Mouse (Mus musculus) MEL (cell line): ENCODE measurements around the gene Sprr2j-ps. TPM values are rescaled to one million over a fixed set of nuclear protein-coding genes. Genes with fewer than 3 reads are reported as not detected.

Source experiments
- DNase-seq: peaks from one replicate; pipeline ENCODE4 v3.0.0; 2011; ENCODE audit warnings: low read depth, low spot score
- H3K27ac ChIP-seq: 2 replicates; pipeline ENCODE4 v1.5.1; 2012; ENCODE audit warnings: low read depth, mild to moderate bottlenecking, control low read depth, low read length, moderate library complexity; ENCODE audit not compliant: control insufficient read depth
- H3K27me3 ChIP-seq, 2 experiments: fragments of 150-350 bp in 1 of 2; sonication (generic) in 1 of 2; 2 replicates each; pipeline ENCODE4 v1.6.1; 2012; ENCODE audit warnings: low read length in 2 of 2, mild to moderate bottlenecking in 2 of 2, improper control_type of control experiment in 1 of 2, moderate library complexity in 1 of 2; ENCODE audit not compliant: insufficient read depth in 2 of 2, control insufficient read depth in 1 of 2
- H3K36me3 ChIP-seq, 2 experiments: 2 replicates each; pipeline ENCODE4 v1.6.1; 2012 to 2014; ENCODE audit warnings: low read length in 2 of 2, improper control_type of control experiment in 1 of 2, inconsistent platforms in 1 of 2, mild to moderate bottlenecking in 1 of 2; ENCODE audit not compliant: insufficient read depth in 2 of 2, control insufficient read depth in 1 of 2
- H3K4me1 ChIP-seq, 2 experiments: fragments of 150-350 bp in 1 of 2; sonication (generic) in 1 of 2; 2 replicates each; pipeline ENCODE4 v1.6.1; 2012; ENCODE audit warnings: low read length in 2 of 2, improper control_type of control experiment in 1 of 2, mild to moderate bottlenecking in 1 of 2; ENCODE audit not compliant: insufficient read depth in 2 of 2, control insufficient read depth in 1 of 2
- H3K4me3 ChIP-seq, 2 experiments: fragments of 150-350 bp in 1 of 2; sonication (generic) in 1 of 2; 2 replicates each; pipeline ENCODE4 v1.5.1; 2012; ENCODE audit warnings: low read depth in 2 of 2, low read length in 2 of 2, mild to moderate bottlenecking in 2 of 2, moderate library complexity in 2 of 2, control low read depth in 1 of 2, improper control_type of control experiment in 1 of 2; ENCODE audit not compliant: control insufficient read depth in 1 of 2, insufficient read depth in 1 of 2
- H3K79me2 ChIP-seq: 2 replicates; pipeline ENCODE4 v1.6.1; 2012; ENCODE audit warnings: mild to moderate bottlenecking, low read length, moderate library complexity; ENCODE audit not compliant: control insufficient read depth, poor library complexity, insufficient read depth
- H3K9ac ChIP-seq: 2 replicates; pipeline ENCODE4 v1.6.1; 2012; ENCODE audit warnings: low read depth, mild to moderate bottlenecking, control low read depth, low read length, moderate library complexity; ENCODE audit not compliant: control insufficient read depth, poor library complexity, severe bottlenecking
- H3K9me3 ChIP-seq: fragments of 150-350 bp; sonication (generic); replicated peaks from 2 replicates; pipeline ENCODE4 v1.6.1; 2012; ENCODE audit warnings: mild to moderate bottlenecking, low read length, improper control_type of control experiment, moderate library complexity; ENCODE audit not compliant: insufficient read depth
- CHD2 ChIP-seq: IDR thresholded peaks from 2 replicates; pipeline ENCODE4 v1.6.1; 2011; ENCODE audit warnings: low read length, improper control_type of control experiment
- JUND ChIP-seq: IDR thresholded peaks from 2 replicates; pipeline ENCODE4 v1.6.1; 2011; ENCODE audit warnings: low read depth, mild to moderate bottlenecking, improper control_type of control experiment, low read length
- KAT2A ChIP-seq: conservative IDR thresholded peaks from 2 replicates; pipeline ENCODE4 v1.6.1; 2012; ENCODE audit warnings: low read depth, low read length, improper control_type of control experiment, inconsistent platforms
- MAZ ChIP-seq: IDR thresholded peaks from 2 replicates; pipeline ENCODE4 v1.6.1; 2012; ENCODE audit warnings: low read depth, mild to moderate bottlenecking, inconsistent platforms, low read length, improper control_type of control experiment
- MYC ChIP-seq: IDR thresholded peaks from 2 replicates; pipeline ENCODE4 v1.6.1; 2011; ENCODE audit warnings: low read depth, mild to moderate bottlenecking, low read length, improper control_type of control experiment, moderate library complexity
- NRF1 ChIP-seq: IDR thresholded peaks from 2 replicates; pipeline ENCODE4 v1.6.1; 2014; ENCODE audit warnings: low read depth, mild to moderate bottlenecking, inconsistent platforms, low read length, improper control_type of control experiment, moderate library complexity; ENCODE audit not compliant: poor library complexity, insufficient read depth, severe bottlenecking
- POLR2AphosphoS5 ChIP-seq: IDR thresholded peaks from 2 replicates; pipeline ENCODE4 v1.6.1; 2012; ENCODE audit warnings: low read depth, borderline replicate concordance, mild to moderate bottlenecking, inconsistent platforms, low read length, moderate library complexity, mixed read lengths
- RCOR1 ChIP-seq: IDR thresholded peaks from 2 replicates; pipeline ENCODE4 v1.6.1; 2012; ENCODE audit warnings: low read depth, mild to moderate bottlenecking, inconsistent platforms, low read length, improper control_type of control experiment
- TAL1 ChIP-seq: IDR thresholded peaks from 2 replicates; pipeline ENCODE4 v1.6.1; 2012; ENCODE audit warnings: mild to moderate bottlenecking, inconsistent platforms, low read length, moderate library complexity, mixed read lengths
- UBTF ChIP-seq: IDR thresholded peaks from 2 replicates; pipeline ENCODE4 v1.6.1; 2012; ENCODE audit warnings: low read depth, mild to moderate bottlenecking, inconsistent platforms, low read length, improper control_type of control experiment, moderate library complexity, borderline replicate concordance; ENCODE audit not compliant: insufficient read depth
- USF2 ChIP-seq, 2 experiments: IDR thresholded peaks; 2 replicates each; pipeline ENCODE4 v1.6.1; 2011 to 2012; ENCODE audit warnings: improper control_type of control experiment in 2 of 2, low read length in 2 of 2, borderline replicate concordance in 1 of 2, inconsistent platforms in 1 of 2, low read depth in 1 of 2, mild to moderate bottlenecking in 1 of 2; ENCODE audit not compliant: insufficient read depth in 1 of 2
- polyA plus RNA-seq, 2 experiments: library from polyadenylated mRNA; stranded (reverse) in 1 of 2; unstranded in 1 of 2; fragments of >175 nt in 1 of 2; fragments of >200 nt in 1 of 2; gene quantifications; 2 replicates each; pipeline versions ENCODE4 v1.2.1 to v1.2.4; 2012; ENCODE audit warnings: low replicate concordance in 2 of 2, low read depth in 1 of 2; ENCODE audit not compliant: insufficient read length in 2 of 2, insufficient read depth in 1 of 2, missing spikeins in 1 of 2
- total RNA-seq: library from RNA; depleted of rRNA; stranded (reverse); fragments of 300-350 nt; gene quantifications from 2 replicates; pipeline ENCODE4 v1.2.3, GENCODE M21; 2012; rRNA removed

Gene Sprr2j-ps
- total and polyA plus RNA-seq, 3 experiments, result not detected

GRCm38 (mm10) chr3:92467424-92467823 lies 49.5 kb downstream of the Sprr2j-ps start:
- Histone ChIP-seq H3K4me3 (no peak overlapping the region), H3K9ac (no peak overlapping the region), H3K4me1 (no peaks in the 10 kb centered on the region), H3K36me3 (no peaks in the 10 kb centered on the region), H3K27ac (no peak overlapping the region), H3K79me2 (no peaks in the 10 kb centered on the region), H3K27me3 (no peaks in the 10 kb centered on the region), H3K9me3 (no peaks in the 10 kb centered on the region)
- no peak for DNase-seq
- TF ChIP-seq USF2 (IDR thresholded peaks at IDR 0.05; ENCODE audit: borderline replicate concordance in 1 of 2, insufficient read depth in 1 of 2, low read depth in 1 of 2, low read length in 2 of 2) (no peak), RCOR1 (no peak), TAL1 (no peak), NRF1 (no peak), JUND (no peak), UBTF (no peak), MAZ (no peak), MYC (no peak), CHD2 (no peak), POLR2AphosphoS5 (no peak), KAT2A (no peak)

Other genes with a start within 250 kb of the Sprr2j-ps start
- not detected in 2 replicates for gene Sprr2a1, start 202.3 kb upstream of the Sprr2j-ps start, total RNA-seq
- gene Sprr2a1, start 202.3 kb upstream of the Sprr2j-ps start, polyA plus RNA-seq, result not detected
- gene Sprr2a2, start 202.2 kb upstream of the Sprr2j-ps start, total RNA-seq, result 0.04 TPM in 1 of 2 replicates, not detected in the other
- not detected for gene Sprr2a2, start 202.2 kb upstream of the Sprr2j-ps start, polyA plus RNA-seq
- not detected in 2 replicates for gene Sprr2a3, start 132.7 kb upstream of the Sprr2j-ps start, total RNA-seq
- not detected for gene Sprr2a3, start 132.7 kb upstream of the Sprr2j-ps start, polyA plus RNA-seq
- not detected in 2 replicates for gene Sprr2b, start 101.5 kb upstream of the Sprr2j-ps start, total RNA-seq
- gene Sprr2b, start 101.5 kb upstream of the Sprr2j-ps start, polyA plus RNA-seq, result not detected
- gene Sprr2d, start 78.9 kb upstream of the Sprr2j-ps start, total RNA-seq, result not detected in 2 replicates
- gene Sprr2d, start 78.9 kb upstream of the Sprr2j-ps start, polyA plus RNA-seq, result not detected
- gene Sprr2e, start 65.9 kb upstream of the Sprr2j-ps start, total RNA-seq, result not detected in 2 replicates
- gene Sprr2e, start 65.9 kb upstream of the Sprr2j-ps start, polyA plus RNA-seq, result not detected
- gene Sprr2f, start 52.9 kb upstream of the Sprr2j-ps start, total RNA-seq, result not detected in 2 replicates
- gene Sprr2f, start 52.9 kb upstream of the Sprr2j-ps start, polyA plus RNA-seq, result not detected
- gene Sprr2h, start 32.4 kb upstream of the Sprr2j-ps start, total RNA-seq, result not detected in 2 replicates
- not detected for gene Sprr2h, start 32.4 kb upstream of the Sprr2j-ps start, polyA plus RNA-seq
- not detected in 2 replicates for gene Sprr2i, start 10.1 kb upstream of the Sprr2j-ps start, total RNA-seq
- not detected for gene Sprr2i, start 10.1 kb upstream of the Sprr2j-ps start, polyA plus RNA-seq
- 17.4 and 26.0 TPM in 2 replicates for gene Gm9774, start 11.3 kb downstream of the Sprr2j-ps start, total RNA-seq
- gene Gm9774, start 11.3 kb downstream of the Sprr2j-ps start, polyA plus RNA-seq, result 100 to 1,000 TPM; 107 to 140 TPM
- gene Sprr2k, start 14.5 kb downstream of the Sprr2j-ps start, total RNA-seq, result not detected in 2 replicates
- not detected for gene Sprr2k, start 14.5 kb downstream of the Sprr2j-ps start, polyA plus RNA-seq
- gene Sprr1b, start 20.7 kb downstream of the Sprr2j-ps start, total RNA-seq, result not detected in 2 replicates
- gene Sprr1b, start 20.7 kb downstream of the Sprr2j-ps start, polyA plus RNA-seq, result not detected
- not detected in 2 replicates for gene Sprr3, start 40.6 kb downstream of the Sprr2j-ps start, total RNA-seq
- gene Sprr3, start 40.6 kb downstream of the Sprr2j-ps start, polyA plus RNA-seq, result not detected
- gene Sprr1a, start 67.8 kb downstream of the Sprr2j-ps start, total RNA-seq, result not detected in 2 replicates
- gene Sprr1a, start 67.8 kb downstream of the Sprr2j-ps start, polyA plus RNA-seq, result not detected
- gene Sprr4, start 82.4 kb downstream of the Sprr2j-ps start, total RNA-seq, result not detected in 2 replicates
- not detected for gene Sprr4, start 82.4 kb downstream of the Sprr2j-ps start, polyA plus RNA-seq
- gene 2310046K23Rik, start 116.4 kb downstream of the Sprr2j-ps start, total RNA-seq, result not detected in 2 replicates
- not detected for gene 2310046K23Rik, start 116.4 kb downstream of the Sprr2j-ps start, polyA plus RNA-seq
- not detected in 2 replicates for gene Ivl, start 155.7 kb downstream of the Sprr2j-ps start, total RNA-seq
- not detected for gene Ivl, start 155.7 kb downstream of the Sprr2j-ps start, polyA plus RNA-seq
- not detected in 2 replicates for gene Smcp, start 170.9 kb downstream of the Sprr2j-ps start, total RNA-seq
- not detected for gene Smcp, start 170.9 kb downstream of the Sprr2j-ps start, polyA plus RNA-seq
- gene 2210017I01Rik, start 189.4 kb downstream of the Sprr2j-ps start, total RNA-seq, result not detected in 2 replicates
- gene 2210017I01Rik, start 189.4 kb downstream of the Sprr2j-ps start, polyA plus RNA-seq, result not detected
- gene Lce6a, start 203.6 kb downstream of the Sprr2j-ps start, total RNA-seq, result not detected in 2 replicates
- gene Lce6a, start 203.6 kb downstream of the Sprr2j-ps start, polyA plus RNA-seq, result not detected
- not detected in 2 replicates for gene Lce1a1, start 230.2 kb downstream of the Sprr2j-ps start, total RNA-seq
- not detected for gene Lce1a1, start 230.2 kb downstream of the Sprr2j-ps start, polyA plus RNA-seq
- gene Lce1b, start 238.8 kb downstream of the Sprr2j-ps start, total RNA-seq, result not detected in 2 replicates
- gene Lce1b, start 238.8 kb downstream of the Sprr2j-ps start, polyA plus RNA-seq, result not detected